Mouse (Mus musculus) heart, postnatal 36 days (tissue): ENCODE data around the gene Lrch1. TPM values are rescaled to one million over a fixed set of nuclear protein-coding genes. Genes with fewer than 3 reads are reported as not detected.
A peak's percentile ranks its signal among the peaks of the same experiment; 100 is the strongest.

Source experiments
- DNase-seq, 2 experiments: peaks; one replicate each; pipeline ENCODE4 v3.0.0; 2021 to 2022
- intact Hi-C: fragments of 180-260 bp; cut with DNase I; formaldehyde crosslinking; loops from one replicate; pipeline ENCODE4 v1.15.1; 2025
- total RNA-seq, 2 experiments: library from RNA; stranded (reverse); gene quantifications; 2 replicates each; pipeline ENCODE4 v1.2.3; 2021

The Lrch1 gene
- total RNA-seq: 10 to 100 TPM; 16.2 to 17.5 TPM

- intact Hi-C loops: loop anchor here (1.0 to 5.0 kb wide), 6 partner anchors 35 to 183 kb away; no protein-coding TSS in a partner anchor
- DNase-seq: peak; percentile 84 to 87
Measured at GRCm38 (mm10) chr14:74947376-74948013, at the start of gene Lrch1. TSS of gene Lrch1 (minus strand) at chr14:74947876.

GRCm38 (mm10) chr14:74997041-74997440 lies 49.4 kb upstream of the Lrch1 start:
- no peak for DNase-seq

DNA sequence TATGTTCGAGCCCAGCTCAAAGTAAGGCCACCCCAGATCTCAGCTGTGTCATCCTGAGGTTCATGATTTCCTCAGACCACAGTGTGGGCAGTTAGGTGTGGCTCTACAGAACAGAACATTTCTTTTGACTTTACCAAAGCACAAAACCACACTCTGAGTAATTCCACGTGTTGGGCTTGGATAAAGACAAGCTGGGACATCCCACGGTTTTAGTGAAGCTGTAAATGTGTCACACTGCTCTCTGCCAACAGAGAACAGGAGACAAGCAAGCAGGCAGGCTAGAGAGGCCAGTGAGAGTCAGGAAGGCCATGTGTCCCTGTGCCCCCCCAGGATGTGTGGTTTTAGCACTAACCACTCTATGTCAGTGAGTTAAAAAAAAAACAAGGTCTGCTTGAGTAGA lies 48.9 kb upstream of the Lrch1 start:
- DNase-seq: no peak
- intact Hi-C loops: no loop called here

More at GRCm38 (mm10) chr14:74997041-74997440, 49.4 kb upstream of the Lrch1 start:
- intact Hi-C loops: no loop called here

DNA sequence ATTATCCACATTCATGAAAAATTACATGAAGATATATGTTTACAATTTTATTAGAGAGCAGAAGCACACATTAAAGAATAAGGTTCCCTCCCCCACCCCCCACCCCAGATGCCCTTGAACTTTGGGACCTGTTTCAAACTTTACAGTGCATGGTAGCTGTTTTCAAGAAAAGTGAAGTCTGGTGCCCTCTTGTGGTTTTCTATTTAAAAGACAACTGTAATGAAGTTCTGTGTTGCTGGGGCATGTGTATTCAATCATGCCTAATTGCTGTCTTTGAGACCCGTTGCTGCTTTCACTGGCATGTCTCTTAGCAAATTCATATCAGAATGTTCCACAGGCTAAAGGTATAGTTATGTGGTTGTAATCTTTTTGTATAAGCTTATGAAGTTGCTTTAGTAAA lies 42.8 kb upstream of the Lrch1 start:
- intact Hi-C loops: loop anchor here (1.0 kb wide), 2 partner anchors 202 to 226 kb away; no protein-coding TSS in a partner anchor

GRCm38 (mm10) chr14:74989909-74990308 lies 42.2 kb upstream of the Lrch1 start:
- DNase-seq: no peak
- intact Hi-C loops: loop anchor here (1.0 kb wide), 2 partner anchors 202 to 226 kb away; no protein-coding TSS in a partner anchor

More for the DNA sequence above, 42.8 kb upstream of the Lrch1 start:
- no peak for DNase-seq

DNA sequence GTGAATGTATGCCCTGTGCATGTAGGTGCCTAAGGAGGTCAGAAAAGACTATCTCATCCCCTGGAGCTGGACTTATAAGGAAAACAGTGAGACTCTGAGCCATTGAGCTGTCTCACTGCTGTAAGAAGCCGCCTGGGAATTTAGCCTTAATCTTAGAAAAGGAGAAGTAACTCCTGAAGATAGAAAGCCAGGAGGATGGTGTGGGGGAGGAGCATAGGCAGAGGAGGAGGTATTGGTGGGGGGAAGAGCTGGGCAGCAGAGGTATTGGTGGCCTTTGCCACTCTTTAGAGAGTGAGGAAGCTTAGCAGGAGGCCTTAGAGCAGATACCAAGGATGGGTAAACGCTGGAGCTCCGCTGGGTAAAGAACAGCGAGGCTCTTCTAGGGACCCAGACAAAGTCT lies 41.6 kb upstream of the Lrch1 start:
- no peak for DNase-seq
- intact Hi-C loops: no loop called here

DNA sequence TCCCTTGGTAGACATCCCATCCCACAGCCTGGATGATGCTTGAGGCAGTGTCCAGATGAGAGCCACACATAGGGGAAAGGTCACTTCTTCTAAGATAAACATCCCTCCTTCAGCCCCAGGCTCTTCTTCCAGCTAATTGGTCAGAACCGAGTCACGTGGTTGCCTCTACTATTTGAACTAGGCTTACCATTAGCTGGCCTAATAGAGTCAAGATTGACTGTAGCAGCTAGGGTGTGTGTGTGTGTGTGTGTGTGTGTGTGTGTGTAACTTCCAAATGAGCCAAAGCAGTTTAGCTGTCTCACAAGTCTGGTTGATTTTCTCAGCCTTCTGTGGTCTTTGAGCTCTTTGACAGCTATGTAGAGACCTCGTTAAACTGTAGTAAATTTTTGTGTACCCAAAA lies 38.9 kb upstream of the Lrch1 start:
- intact Hi-C loops: no loop called here
- no peak for DNase-seq

- intact Hi-C loops: no loop called here
- no peak for DNase-seq
Measured at GRCm38 (mm10) chr14:74985658-74986057, 38.0 kb upstream of the Lrch1 start.

DNA sequence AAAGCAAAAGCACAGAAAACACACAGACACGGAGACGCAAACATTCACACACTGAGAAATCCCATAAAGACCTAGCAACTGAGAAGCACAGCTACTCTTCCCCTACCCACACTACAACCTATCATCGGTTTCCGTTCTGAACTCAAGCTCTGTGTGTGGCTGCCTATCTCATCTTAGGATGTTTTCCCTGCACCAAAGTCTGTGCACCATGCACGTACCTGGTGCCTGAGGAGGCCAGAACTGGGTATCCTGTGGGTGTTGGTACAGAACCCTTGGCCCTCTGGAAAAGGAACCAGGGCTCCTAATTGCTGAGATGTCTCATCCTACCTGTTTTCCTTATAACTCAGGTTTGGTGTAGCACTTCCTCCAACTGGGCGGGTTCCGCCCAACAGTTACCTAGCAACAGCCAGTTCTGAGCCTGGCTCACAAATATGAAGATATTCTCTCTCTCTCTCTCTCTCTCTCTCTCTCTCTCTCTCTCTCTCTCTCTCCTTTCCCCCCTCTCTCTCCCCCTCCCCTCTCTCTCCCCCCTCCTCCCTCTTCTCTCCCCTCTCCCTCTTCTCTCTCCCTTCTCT lies 37.2 kb upstream of the Lrch1 start:
- no peak for DNase-seq
- intact Hi-C loops: no loop called here

DNA sequence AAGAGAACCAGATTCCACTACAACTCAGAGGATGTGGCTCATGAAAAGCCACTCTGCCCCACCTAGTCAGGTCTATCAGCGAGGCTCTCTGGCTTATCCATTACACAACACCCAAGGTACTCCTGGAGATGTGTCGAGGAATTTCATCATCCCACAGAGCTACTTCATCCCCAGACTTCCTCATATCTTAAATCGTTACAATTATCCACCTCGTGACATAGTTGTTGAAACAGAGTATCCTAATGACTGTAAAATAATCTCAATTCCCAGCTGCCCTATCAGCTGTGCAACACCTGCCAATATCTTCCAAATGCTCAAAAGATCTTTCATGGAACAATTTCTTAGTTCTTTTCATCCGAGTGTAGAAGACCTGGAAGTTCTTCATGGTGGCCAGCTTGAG lies 35.4 kb upstream of the Lrch1 start:
- intact Hi-C loops: no loop called here
- DNase-seq: no peak

GRCm38 (mm10) chr14:74981016-74981415 lies 33.3 kb upstream of the Lrch1 start:
- intact Hi-C loops: no loop called here
- no peak for DNase-seq

DNA sequence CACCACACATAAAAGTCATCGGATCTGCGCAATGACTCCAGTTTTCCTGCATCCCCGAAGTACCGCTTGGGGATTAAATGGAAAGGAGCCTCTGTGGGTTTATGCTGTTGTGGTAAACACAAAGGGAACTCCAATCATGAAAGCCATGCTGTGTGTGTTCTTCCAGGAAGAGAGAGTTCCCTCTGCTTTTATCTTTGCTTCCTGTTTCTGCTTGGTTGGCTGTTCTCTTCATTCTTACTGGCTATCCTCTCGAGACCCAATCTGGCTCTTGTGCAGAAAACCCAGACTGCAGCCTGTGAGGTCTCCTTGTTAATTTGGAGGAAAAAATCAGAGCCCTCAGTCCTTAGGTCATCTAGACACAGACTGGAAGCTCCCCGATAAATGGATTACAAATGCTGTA lies 29.3 kb upstream of the Lrch1 start:
- no peak for DNase-seq
- intact Hi-C loops: no loop called here

DNA sequence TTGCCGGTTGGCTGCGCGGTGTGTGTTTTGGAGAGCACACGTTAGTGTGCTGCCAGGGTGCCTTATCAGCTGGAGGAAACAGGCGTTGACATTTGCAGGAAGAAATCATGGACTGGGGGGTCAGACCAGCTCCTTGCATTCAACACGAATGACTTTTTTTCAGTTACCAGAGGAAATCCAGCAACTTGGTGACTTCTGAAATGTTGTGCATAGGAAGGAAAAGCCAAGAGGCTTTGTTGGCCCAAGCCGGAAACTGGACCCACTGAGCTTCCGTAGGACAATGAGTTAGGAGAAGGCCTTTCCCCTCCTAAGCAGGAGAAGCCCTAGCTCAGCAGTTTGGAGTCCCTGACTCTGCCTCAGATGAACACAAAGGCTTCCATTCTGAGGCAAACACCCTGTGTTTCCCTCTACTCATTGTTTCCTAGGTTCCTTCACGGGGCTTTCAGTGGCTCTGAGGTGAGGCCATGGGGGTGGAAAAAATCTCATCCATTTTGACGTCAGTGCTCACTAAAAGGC lies 26.5 kb upstream of the Lrch1 start:
- intact Hi-C loops: no loop called here
- peak; percentile 24 to 26 for DNase-seq

DNA sequence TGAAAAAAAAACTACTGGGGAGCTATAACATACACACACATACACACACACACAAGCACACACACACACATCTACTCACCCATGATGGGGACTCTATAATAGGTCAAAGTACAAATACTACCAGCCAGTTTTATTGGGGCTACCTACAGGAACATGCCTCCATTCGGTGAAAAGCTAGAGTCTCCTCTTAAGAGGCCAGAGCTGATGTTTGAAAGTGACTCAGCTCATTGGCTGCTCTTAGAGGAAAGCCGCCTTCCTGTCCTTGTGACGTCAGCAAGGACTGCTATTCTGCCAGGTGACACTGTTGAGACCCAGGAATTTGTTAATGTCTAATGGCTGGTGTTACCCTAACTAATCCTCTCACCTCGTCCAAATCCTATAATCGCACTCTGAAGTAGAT lies 25.0 kb upstream of the Lrch1 start:
- DNase-seq: no peak
- intact Hi-C loops: no loop called here

GRCm38 (mm10) chr14:74972216-74972615 lies 24.5 kb upstream of the Lrch1 start:
- intact Hi-C loops: no loop called here
- DNase-seq: no peak

GRCm38 (mm10) chr14:74963402-74963764 lies 15.7 kb upstream of the Lrch1 start:
- intact Hi-C loops: no loop called here

GRCm38 (mm10) chr14:74962713-74963401 lies 15.2 kb upstream of the Lrch1 start:
- DNase-seq: no peak
- intact Hi-C loops: no loop called here

More at GRCm38 (mm10) chr14:74963402-74963764, 15.7 kb upstream of the Lrch1 start:
- DNase-seq: no peak

- intact Hi-C loops: no loop called here
- no peak for DNase-seq
Measured at GRCm38 (mm10) chr14:74960568-74960967, 12.9 kb upstream of the Lrch1 start.

DNA sequence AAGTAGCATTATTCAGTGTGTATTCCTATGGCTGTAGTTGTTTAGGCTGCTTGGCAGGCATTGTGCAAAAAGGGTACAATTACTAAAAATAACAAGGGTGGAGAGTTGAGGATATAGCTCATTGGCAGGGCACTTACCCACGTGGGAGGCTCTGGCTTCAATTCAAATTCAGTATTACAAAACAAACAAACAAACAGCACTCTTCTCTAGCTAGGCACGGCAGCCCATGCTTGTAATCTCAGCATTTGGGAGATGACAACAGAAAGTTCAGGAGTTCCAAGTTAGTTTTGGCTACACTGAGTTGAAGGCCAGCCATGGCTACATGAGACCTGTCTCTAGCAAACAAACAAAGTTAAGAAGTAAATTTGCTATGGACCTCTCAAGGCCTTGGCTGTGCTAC lies 9.0 kb upstream of the Lrch1 start:
- DNase-seq: no peak
- intact Hi-C loops: no loop called here

DNA sequence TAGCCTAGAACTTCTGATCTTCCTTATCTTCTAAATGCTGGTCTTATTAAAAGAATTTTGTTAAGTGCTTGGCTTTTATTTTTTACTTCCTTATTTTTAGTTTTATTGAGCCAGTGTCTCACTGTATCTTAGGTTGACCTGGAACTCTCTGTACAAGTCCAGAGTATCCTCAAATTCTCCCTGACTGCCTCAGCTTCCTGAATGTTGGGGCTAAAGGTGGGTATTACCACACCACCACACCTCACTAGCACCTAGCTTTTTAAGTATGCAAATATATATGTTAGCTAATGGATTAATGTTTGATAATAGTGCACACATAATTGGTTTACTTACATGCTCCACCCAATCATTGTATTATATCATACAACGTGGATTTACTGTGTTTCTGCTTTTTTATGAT lies 8.6 kb upstream of the Lrch1 start:
- no peak for DNase-seq
- intact Hi-C loops: no loop called here

GRCm38 (mm10) chr14:74948426-74949240 lies 957 bp upstream of the Lrch1 start:
- DNase-seq: peak; percentile 71 to 73
- intact Hi-C loops: loop anchor here (1.0 to 5.0 kb wide), 4 partner anchors 46 to 184 kb away; no protein-coding TSS in a partner anchor
